Mouse (Mus musculus): ENCODE data around the gene Ctsw.
"Not testable (repeated sequence)": the region's sequence is repeated elsewhere in the genome, so short reads cannot be mapped to it uniquely, and the experiment has no call there.

The Ctsw gene

DNA sequence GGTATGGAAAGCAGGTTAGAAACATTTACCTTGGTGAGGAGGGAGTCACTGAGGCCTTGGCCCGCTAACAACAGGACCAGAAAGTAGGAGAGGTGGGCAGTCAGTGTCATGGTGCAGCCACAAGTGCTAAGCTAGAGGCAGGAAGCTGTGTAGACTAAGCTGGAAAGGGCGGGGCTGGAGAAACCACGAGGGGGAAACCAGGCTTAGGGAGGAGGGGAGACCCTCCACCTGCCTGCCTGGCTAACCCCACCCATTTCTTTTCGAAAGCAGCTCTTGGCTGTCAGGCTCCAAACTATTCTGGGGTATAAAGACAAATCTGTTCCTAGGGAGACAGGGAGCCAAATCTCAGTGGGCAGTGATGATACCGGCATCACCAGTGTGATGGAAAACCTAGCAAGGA lies at the start of gene Ctsw:
Gene Ctsw, minus strand, starts transcription at position 134 of the 400 bp plus-strand sequence.
- DNase-seq (ENCODE audit: low read depth, low spot score): no peak

DNA sequence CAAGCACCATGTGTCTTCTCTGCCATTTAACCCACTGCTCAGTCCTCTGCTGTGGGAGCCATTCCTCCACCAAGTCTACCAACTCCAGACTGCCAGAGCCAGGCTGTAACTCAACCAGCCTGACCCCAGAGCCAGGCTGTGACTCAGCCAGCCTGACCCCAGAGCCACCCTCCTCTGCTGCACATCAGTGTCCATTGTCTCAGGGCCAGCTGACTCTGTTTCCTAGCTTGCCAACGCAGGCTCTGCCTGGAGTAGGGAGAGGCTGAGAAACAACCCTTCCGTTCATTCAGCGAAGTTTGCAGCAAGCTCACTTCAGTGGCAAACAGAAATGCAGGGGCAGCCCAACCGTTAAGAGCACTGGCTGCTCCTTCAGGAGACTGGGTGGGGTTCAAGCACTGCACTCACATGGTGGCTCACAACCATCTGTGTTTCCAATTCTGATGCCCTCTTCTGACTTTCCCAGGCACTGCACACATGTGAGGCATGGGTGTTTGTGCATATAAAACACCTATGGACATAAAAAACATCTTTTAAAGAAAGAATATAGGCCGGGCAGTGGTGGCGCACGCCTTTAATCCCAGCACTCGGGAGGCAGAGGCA lies 48.7 kb upstream of the Ctsw start:
- DNase-seq (ENCODE audit: low read depth, low spot score): no peak

DNA sequence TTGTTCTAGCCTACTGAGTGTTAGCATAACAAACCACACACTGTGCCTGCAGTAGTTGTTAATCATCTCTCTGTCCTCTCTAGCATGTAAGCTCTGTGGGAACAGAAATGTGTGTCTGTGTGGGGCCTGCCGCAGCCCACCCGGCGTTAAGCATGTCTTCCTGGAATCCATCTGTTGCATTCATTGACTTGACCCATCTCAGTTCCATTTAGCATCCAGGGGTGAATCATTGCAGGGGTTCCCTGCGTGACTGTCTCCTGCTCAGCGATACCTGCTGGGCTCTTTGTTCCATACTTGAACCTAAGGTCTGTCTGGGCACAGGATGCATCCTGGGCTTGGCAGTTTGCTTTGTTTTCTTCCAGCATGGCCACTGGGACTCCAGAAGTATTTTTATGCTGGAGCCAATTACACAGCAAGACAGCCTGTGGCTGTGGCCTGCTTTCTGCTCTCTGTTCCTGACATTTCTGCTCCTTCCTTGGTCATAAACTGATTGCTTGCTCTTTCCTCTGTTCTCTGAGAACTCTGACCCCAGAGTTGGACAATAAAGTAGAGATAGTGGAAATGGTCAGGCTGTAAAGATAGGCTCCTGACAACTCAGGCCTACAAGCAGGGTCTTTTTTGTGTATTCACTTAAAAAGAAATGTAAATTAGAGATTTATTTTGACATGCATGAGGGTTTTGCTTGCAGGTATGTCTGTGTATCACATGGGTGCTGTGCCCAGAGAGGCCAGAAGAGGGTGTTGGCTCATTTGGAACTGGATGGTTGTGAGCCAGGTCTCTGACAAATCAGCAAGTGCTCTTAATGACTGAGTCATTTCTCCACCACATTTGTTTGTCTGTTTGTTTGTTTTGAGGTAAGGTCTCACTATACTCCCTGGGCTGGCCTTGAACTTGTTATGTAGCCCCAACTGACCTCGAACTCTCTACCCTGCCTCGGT lies 47.8 kb upstream of the Ctsw start:
- no peak for DNase-seq (ENCODE audit: low read depth, low spot score)

DNA sequence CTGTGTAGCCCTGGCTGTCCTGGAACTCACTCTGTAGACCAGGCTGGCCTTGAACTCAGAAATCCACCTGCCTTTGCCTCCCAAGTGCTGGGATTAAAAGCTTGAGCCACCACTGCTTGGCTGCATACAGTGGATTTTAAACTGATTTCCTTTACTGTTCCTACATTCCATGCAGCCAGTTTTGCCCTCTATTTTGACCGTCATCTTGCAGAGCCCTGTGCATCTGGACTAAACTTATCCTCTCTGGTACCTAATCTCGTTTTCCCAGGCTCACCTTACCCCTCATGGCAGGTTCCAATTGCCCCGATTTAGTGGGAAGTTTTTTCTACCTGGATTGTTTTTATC lies 44.7 kb upstream of the Ctsw start:
- no peak for DNase-seq (ENCODE audit: low read depth, low spot score)

DNA sequence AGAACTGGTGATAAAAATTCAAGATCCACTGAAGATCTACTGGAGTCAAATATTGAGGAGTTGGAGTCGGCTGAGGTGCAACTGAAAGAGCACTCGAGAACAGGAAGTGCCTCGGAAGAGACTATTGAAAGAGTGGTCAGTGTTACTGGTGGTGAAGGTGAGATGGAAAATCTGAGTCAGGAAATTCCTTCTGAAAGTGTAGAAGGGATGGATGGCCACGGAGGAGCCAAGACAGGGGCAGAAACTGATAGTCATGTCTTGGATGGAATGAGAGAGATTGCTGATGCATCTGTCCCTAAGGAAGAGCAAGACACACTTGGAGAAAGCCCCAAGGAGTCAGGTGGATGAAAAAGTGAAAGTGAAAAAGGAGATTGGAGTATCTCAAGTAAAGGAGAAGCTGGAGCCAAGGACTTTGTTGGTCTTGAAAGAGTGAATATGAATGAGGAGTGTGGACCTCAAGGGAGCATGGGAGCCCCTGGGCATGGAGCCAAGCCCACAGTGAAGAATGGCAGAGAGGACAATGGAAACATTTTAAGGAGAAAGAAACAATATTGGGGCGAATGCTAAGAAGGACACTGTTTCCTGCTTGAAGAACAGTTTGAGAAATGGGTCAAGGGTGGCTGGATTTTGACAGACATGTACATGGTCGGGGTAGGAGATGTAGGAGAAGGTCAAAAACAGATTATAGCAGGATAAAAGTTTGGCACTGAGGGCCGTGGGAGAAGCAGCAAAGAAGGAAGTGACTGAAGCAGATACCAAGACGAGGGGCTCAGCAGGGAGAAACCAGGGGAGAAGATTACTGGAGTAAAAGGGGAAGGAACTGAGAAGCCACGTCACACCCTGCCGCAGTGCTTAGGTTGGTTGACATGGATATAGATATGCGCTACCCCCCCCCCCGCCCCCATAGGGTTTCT lies 44.0 kb upstream of the Ctsw start:
- no peak for DNase-seq (ENCODE audit: low read depth, low spot score)

DNA sequence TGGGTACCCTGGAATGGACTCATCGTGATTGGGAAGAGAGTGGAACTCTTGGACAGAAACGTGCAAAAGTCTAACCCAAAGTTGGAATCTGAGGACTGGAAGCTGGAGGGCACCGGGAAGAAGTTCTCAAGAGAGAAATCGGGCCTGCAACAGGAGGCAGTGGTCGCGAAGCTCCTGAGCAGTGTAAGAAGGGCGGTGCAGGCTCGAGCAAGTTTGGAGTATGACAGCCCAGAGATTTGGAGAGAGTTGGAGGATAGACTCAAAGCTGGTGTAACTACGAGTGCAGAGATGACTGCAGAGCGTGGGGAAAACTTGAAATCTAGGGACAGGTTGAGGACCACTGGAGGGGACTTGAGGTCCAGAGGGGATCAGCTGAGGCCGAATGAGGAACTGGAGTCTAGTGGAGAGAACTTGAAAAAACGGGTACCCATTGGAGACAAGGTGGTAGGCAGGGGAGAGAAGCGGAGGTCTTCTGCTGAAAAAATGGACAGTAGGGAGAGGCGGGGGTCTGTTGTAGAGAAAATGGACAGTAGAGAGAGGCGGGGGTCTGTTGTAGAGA lies 42.8 kb upstream of the Ctsw start:
- DNase-seq (ENCODE audit: low read depth, low spot score): no peak

DNA sequence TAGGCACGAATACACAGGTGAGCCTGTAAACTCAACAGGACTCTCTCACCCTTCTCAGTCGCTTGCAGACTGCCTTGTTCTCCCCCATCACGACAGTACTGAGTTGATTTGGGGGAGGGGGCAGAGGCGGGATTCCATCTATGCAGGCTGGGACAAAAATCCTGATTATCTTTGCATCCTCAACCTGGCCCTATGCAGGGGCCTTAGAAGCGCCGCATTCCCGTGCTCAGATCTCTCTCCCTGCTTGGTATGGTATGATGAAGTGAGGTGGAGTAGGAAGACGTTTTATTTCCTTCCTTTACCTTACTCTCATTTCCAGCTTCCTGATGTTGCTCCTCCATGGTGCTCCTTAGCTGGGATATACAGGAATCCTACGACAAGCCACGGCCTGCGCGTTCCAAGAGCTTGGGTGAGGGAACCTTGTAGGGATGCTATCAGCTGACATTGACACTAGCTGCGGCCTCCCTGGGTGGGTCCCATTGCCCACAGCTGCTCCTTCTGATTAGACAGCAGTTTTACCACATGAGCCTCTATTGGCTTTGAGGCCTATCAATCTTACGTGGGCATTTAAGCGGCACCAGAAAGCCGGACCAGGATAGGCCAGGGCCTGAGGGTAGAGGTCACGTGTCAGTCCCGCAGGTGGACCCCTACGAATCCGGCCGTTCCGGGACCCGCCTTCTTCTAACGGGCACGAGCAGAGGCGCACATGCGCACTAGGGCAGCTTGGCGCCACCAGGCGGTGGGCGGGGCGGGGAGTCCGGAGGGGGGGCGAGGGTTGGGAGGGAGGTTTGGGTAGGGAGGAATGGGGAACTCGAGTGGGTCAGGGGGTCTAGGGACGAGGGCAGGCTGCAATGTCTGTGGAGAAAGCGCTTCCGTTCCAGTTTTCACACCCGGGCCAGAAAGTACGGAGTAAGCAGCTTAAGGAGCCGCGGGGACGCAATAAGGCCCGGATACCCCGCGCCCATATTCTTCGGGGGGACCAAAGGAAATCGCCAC lies 42.0 kb upstream of the Ctsw start, which contains the start of gene Snx32:
Gene Snx32, minus strand, starts transcription at position 508 of the 996 bp plus-strand sequence.
- peak; percentile 98 for DNase-seq (ENCODE audit: low read depth, low spot score)

DNA sequence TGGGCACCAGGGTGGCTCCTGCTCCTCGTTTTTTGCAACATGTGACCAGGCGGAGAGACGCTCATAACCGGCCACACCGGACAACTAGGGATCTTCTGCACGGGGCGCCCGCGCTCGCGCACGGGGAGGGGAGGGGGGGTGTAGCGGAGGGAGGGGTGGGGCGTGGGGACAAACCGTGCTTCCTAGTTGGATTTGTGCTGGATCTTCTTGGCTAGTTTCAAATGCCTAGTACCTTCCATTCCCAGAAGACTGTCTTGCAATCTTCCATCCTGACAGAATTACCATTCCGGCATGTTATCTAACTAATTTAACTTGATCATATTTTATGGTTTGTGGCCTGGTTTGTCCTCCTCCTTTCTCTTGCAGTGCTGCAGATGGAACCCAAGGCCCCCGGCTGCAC lies 35.4 kb upstream of the Ctsw start, which contains the start of gene 1700020D05Rik:
Gene 1700020D05Rik, minus strand, starts transcription at position 101 of the 400 bp plus-strand sequence.
- no peak for DNase-seq (ENCODE audit: low read depth, low spot score)

DNA sequence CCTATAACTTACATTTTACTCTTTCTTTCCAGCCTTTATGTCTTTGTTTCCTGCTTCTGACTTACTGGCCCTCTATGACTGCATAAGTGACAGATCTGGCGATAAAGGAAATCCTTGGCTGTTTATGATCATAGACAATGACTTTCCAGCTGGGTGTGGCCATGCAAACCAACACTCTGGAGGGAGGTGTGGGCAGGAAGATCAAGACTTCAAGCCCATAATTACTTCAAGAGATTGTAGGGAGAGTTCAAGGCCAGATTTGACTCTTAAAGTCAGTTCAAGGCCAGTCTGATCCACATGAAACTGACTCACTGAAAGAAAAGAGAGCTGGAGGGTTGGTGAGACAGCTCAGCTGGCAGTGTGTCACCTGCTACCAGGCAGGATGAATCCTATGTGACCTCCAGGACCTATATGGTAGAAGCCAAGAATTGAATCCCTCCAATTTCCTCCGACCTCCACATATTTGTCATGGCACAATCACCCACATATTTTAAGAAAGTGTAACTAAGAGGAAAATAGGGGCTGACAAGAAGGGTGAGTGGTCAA lies 32.1 kb upstream of the Ctsw start:
- DNase-seq (ENCODE audit: low read depth, low spot score): no peak

DNA sequence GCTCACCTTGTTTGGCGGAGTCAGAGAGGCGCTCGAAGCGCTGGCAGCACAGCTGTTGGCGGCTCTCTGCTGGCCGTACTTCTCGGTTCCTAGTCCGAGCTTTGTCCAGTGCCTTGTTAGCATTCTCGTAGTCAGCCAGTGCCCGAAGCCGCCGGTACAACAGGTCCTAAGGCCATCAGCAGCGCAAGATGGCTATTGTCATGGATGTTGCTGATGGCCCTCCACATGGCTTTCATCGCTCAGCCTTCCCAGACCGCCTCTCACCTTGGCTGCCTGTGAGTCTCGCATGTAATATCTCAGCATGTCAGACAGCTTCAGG lies 27.7 kb upstream of the Ctsw start:
- no peak for DNase-seq (ENCODE audit: low read depth, low spot score)

DNA sequence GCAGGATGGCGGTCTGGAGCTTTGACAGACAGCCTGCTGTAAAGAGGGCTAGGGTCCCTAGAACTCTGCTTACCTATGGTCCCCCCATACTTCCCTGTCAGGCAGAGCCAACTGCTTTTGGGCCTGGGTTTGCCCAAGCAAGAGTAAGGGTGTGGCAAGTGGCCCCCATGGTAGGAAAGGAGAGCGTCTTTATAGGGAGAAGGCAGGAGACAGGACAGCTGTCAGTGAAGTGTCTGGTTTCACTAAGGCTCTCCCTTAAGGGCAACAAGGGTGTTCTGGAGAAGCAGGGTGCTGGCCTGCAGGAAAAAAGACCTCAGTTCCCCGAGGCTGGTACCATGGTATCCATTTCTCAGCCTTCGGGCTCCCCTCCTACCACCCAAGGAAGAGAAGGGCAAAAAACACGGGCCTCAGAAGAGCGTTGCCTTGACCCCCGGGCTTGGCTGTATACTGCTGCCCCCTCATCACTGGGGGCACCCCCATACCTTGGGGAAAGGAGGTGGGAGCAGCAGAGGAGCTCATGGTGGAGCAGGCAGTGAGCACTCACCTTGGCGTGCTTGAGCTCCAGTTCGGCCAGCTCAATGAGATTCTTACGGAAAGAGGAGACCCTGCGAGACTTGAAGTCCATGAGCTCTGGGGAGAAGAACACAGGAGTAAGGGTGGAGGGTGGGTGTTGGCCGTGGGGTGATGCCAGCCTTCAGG lies 27.2 kb upstream of the Ctsw start:
- DNase-seq (ENCODE audit: low read depth, low spot score): no peak

DNA sequence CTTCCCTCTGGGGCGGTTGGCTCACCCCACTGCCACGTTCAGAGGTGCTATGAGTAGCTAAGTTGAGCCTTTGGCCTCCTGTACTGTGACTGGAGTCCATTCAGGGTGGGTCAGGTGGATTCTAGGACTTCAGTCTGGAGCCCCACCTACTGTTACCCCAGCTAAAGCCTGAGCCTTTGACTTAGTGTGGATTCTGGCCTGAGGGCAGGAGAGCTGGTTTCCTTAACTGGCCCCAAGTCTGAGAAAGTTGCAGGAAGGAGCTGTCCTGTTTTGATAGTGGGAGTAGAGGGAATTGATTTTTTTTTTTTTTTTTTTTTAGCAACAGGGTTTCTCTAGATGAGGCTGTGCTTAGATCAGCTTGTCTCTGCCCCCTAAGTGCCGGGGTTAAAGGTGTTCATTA lies 26.0 kb upstream of the Ctsw start:
- no peak for DNase-seq (ENCODE audit: low read depth, low spot score)

DNA sequence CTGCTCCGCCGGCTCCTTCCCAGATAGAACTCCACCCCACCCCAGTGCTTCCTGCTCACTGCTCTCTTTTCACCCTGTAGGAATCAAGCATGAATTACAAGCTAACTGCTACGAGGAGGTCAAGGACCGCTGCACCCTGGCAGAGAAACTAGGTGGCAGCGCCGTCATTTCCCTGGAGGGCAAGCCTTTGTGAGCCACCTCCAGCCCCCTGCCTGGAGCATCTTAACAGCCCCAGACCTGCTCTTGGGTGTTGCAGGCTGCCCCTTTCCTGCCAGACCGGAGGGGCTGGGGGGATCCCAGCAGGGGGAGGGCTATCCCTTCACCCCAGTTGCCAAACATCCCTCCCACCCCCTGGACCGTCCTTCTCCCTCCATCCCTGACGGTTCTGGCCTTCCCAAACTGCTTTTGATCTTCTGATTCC lies 25.0 kb upstream of the Ctsw start:
- DNase-seq (ENCODE audit: low read depth, low spot score): not testable (repeated sequence)

DNA sequence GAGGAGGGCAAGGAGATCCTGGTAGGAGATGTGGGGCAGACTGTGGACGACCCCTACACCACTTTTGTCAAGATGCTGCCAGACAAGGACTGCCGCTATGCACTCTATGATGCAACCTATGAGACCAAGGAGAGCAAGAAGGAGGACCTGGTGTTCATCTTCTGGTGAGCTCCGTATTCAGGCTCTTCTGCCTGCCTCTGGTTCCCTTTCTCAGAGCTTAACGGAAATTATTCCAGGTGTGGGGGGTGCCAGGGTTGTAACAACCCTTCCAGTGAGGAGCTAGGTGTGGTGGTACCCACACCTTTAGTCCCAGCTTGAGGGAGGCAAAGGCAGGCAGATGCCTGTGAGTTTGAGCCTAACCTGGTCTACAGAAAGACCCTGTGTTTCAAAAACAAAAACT lies 24.3 kb upstream of the Ctsw start:
- DNase-seq (ENCODE audit: low read depth, low spot score): no peak

DNA sequence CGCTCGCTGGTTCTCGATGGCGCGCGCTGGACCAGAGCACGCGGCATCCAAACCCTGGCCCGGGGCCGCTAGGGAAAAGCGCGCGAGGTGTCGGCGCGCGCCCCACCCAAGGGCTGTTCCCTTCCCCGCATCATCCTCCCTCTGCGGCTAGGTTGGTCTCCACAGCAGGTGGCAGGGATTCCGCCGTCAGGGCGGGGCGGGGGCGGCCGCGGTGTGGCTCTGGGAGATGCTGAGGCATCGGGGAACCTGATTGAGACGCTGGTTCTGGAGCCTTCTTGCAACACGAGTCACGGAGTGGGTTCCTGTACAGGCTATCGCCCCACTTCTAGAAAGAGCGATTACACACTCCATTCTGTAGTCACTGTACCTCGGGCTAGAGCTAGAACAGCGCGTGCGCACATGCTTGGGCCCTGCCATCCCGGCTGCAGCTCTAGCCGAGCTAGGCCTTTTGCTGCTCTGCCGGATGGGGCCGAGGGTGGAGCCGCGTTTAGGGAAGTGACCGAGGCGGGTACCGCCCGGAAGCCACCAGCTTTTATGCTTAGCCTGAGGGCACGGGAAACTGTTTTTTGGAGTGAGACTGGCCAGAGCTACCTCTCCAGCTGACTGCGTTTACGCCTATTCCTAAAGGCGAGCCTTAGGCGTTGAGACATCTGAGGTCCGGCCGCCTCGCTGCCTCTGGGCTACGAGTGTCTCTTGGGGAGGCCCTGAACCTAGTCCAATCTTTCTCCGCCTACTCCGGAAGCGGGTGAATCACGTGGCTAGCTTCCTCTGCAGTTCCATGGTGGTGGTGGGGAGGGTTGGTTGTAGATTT lies 22.8 kb upstream of the Ctsw start:
- DNase-seq (ENCODE audit: low read depth, low spot score): peak; percentile 78

DNA sequence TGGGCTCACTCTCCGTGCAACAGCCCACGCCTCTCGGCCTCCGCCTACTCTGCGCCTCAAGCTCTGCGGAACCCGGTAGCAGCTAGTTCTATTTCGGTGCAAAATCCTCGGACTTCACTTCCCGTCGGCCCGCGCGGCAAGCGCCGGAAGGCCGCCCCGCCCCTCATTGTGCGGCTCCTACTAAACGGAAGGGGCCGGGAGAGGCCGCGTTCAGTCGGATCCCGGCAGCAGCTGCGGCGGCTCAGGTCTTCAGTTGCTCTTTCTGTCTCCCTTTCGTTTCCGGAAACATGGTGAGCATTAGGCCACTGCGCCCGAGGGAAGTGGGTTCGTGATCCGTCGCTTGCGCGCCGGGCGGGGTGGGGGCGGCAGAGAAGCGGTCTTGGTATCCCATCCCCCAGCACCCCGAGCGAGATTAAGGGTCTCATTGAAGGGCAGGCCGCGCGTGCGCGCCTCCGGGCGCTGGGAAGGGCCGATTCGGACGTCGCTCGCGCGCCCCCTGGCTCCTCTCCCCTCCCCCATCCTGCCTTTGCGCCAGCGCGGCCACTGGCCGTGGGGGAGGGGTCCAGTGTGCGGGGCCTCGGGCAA lies 22.1 kb upstream of the Ctsw start, which contains the start of gene Cfl1:
Gene Cfl1, plus strand, starts transcription at position 143 of the 585 bp plus-strand sequence.
- DNase-seq (ENCODE audit: low read depth, low spot score): peak; percentile 96

DNA sequence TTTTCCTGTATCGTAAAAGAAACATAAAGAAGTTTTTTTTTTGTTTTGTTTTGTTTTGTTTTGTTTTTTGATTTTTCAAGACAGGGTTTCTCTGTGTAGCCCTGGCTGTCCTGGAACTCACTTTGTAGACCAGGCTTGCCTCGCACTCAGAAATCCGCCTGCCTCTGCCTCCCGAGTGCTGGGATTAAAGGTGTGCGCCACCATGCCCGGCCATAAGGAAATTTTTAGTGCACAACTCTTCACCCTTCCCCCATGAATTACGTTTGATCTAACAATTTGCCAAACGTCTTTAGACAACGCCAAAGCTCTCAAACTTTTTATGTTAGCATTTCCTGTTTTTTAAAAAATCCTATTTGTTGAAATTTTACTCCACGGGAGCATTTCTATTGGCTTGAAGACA lies 21.4 kb upstream of the Ctsw start:
- DNase-seq (ENCODE audit: low read depth, low spot score): not testable (repeated sequence)

DNA sequence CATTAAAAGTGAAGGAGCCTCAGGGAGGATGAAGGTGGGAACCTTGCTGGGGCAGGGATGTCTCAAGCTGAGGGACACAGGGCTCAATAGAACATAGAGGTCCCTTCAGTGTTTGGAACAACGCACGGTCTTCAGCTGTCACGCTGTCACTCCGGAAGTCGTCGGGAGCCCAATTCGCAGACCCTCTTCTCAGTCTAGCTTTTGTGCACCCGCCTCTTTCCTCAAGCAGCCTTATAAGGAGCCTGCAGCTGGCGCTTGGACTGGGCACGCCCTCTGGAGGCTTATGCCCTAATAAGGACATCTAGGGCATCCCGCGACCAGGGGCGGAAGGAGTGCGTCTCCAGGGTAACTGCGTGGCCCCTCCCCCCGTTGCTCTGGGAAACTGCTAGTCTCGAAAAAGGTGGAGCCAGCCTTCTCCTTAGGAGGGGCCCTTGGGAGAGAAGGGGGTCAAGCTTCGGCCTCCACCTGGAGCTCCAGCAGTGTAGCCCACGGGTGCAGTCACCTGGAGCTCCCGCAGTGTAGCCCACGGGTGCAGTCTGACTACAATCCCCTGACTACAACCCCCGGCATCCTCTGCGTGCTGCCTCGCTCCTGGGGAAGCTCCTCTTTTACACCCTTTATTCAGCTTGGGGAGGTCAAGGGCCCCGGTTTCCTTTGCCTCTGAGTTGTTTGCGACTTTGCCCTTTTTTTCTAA lies 20.7 kb upstream of the Ctsw start:
- peak; percentile 98 for DNase-seq (ENCODE audit: low read depth, low spot score)
